Mouse (Mus musculus): ENCODE results near the gene Olfr958. TPM values are rescaled to one million over a fixed set of nuclear protein-coding genes. Genes with fewer than 3 reads are reported as not detected.

The Olfr958 gene
- polyA plus RNA-seq (2015; fragmentation: Nextera tagmentation; extraction: Ambion mirVana): not detected in 2 replicates

GRCm38 (mm10) chr9:39553946-39554345, at the start of gene Olfr958:
TSS of gene Olfr958 (minus strand) at chr9:39554054.
- Histone ChIP-seq H3K4me3 (no peak within 1 kb of the TSS), H3K27me3 (no peaks in the 10 kb centered on the region), H3K4me2 (no peak within 1 kb of the TSS), H3K36me3 (no peaks in the 10 kb centered on the region), H3K9me3 (no peaks in the 10 kb centered on the region), H3K4me1 (replicated peaks) (peaks cover 14% of the 10 kb centered on the region), H3K9ac (no peak within 1 kb of the TSS), H3K27ac (replicated peaks) (no peak within 1 kb of the TSS)
- ATAC-seq (ENCODE audit: low FRiP score, low read depth): no peak
- WGBS: 44% methylated on average over 2 of the region's 2 CpGs

GRCm38 (mm10) chr9:39603333-39603845, 49.5 kb upstream of the Olfr958 start:
- ATAC-seq (ENCODE audit: low FRiP score, low read depth): peak; percentile 73; the same call in 1 of the 2 replicates
- no peaks in the 10 kb centered on the region for H3K27me3 ChIP-seq
- peak overlapping the region; percentile 51 for H3K9ac ChIP-seq
- H3K4me3 ChIP-seq: peak overlapping the region; percentile 52
- peaks cover 23% of the 10 kb centered on the region for H3K4me1 ChIP-seq (replicated peaks)
- 1% methylated on average over 9 of the region's 9 CpGs for WGBS
- H3K36me3 ChIP-seq: peaks cover 1% of the 10 kb centered on the region; the same call in 1 of the 2 replicates
- H3K4me2 ChIP-seq: peak overlapping the region; percentile 93
- H3K9me3 ChIP-seq: no peaks in the 10 kb centered on the region
- peak overlapping the region; percentile 74 for H3K27ac ChIP-seq (replicated peaks)

- Histone ChIP-seq H3K36me3 (peaks cover 6% of the 10 kb centered on the region), H3K4me3 (peak overlapping the region; percentile 52), H3K9ac (peak overlapping the region; percentile 51), H3K27ac (replicated peaks) (peak overlapping the region; percentile 74), H3K4me1 (replicated peaks) (peaks cover 23% of the 10 kb centered on the region), H3K9me3 (no peaks in the 10 kb centered on the region), H3K4me2 (peak overlapping the region; percentile 93), H3K27me3 (no peaks in the 10 kb centered on the region)
- peak; percentile 95 for ATAC-seq (ENCODE audit: low FRiP score, low read depth)
- under 1% methylated on average over 19 of the region's 19 CpGs for WGBS
These were observed 48.9 kb upstream of the Olfr958 start for GRCm38 (mm10) chr9:39602536-39603332.

DNA sequence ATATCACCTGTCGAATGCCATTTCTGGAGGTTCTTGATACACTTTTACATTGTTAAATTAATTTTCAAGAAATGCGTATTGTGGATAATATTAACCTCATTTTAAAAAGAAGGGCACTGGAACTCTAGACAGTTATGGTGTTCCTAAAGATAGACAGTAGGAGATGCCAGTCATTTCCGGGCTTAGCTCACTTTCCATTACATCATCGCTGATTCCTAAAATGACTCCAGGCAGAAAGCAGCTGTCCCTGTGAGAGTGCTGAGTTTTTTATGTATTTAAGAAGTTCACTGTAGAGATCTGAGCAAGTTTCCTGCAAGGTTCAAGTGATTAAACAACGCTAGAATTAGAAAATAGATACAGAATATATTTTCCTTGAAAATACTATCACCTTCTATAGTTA, 23.2 kb upstream of the Olfr958 start:
- Histone ChIP-seq H3K27me3 (no peaks in the 10 kb centered on the region), H3K4me2 (no peak overlapping the region), H3K9me3 (no peaks in the 10 kb centered on the region), H3K4me3 (no peak overlapping the region), H3K4me1 (replicated peaks) (no peaks in the 10 kb centered on the region), H3K36me3 (no peaks in the 10 kb centered on the region), H3K9ac (no peak overlapping the region), H3K27ac (replicated peaks) (no peak overlapping the region)
- no peak for ATAC-seq (ENCODE audit: low FRiP score, low read depth)
- WGBS: 91% methylated on average over 5 of the region's 5 CpGs

GRCm38 (mm10) chr9:39575469-39575868, 21.6 kb upstream of the Olfr958 start, which contains the start of gene Olfr959:
TSS of gene Olfr959 (minus strand) at chr9:39575569.
- 86% methylated on average over 3 of the region's 3 CpGs for WGBS
- Histone ChIP-seq H3K4me3 (no peak within 1 kb of the TSS), H3K4me1 (replicated peaks) (no peaks in the 10 kb centered on the region), H3K9ac (no peak within 1 kb of the TSS), H3K9me3 (no peaks in the 10 kb centered on the region), H3K27ac (replicated peaks) (no peak within 1 kb of the TSS), H3K36me3 (no peaks in the 10 kb centered on the region), H3K4me2 (no peak within 1 kb of the TSS), H3K27me3 (no peaks in the 10 kb centered on the region)
- no peak for ATAC-seq (ENCODE audit: low FRiP score, low read depth)

DNA sequence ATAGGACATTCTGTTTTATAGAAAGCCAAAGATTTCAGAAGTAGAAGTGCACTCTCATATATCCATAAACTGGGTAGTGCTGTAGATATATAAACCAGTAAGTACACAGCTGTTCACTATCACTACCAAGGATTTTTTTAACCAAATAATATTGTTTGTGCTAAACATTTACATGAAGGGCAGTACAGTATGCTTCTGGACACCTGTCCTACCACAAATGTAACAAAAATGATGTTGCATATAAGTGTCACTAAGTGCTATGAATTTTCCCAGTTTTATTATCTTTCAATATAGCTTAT, 4.4 kb upstream of the Olfr958 start:
- Histone ChIP-seq H3K4me2 (no peak overlapping the region), H3K27ac (replicated peaks) (peak overlapping the region; percentile 85), H3K36me3 (no peaks in the 10 kb centered on the region), H3K27me3 (no peaks in the 10 kb centered on the region), H3K4me3 (no peak overlapping the region), H3K9ac (no peak overlapping the region), H3K9me3 (no peaks in the 10 kb centered on the region), H3K4me1 (replicated peaks) (peaks cover 14% of the 10 kb centered on the region)
- peak; percentile 44; the same call in 1 of the 2 replicates for ATAC-seq (ENCODE audit: low FRiP score, low read depth)

GRCm38 (mm10) chr9:39557529-39558348, 3.9 kb upstream of the Olfr958 start:
- Histone ChIP-seq H3K27ac (replicated peaks) (peak overlapping the region; percentile 85), H3K4me1 (replicated peaks) (peaks cover 14% of the 10 kb centered on the region), H3K36me3 (no peaks in the 10 kb centered on the region), H3K4me3 (no peak overlapping the region), H3K9ac (no peak overlapping the region), H3K9me3 (no peaks in the 10 kb centered on the region), H3K4me2 (peak overlapping the region; percentile 24; the same call in 1 of the 2 replicates), H3K27me3 (no peaks in the 10 kb centered on the region)
- 19% methylated on average over 3 of the region's 3 CpGs for WGBS
- ATAC-seq (ENCODE audit: low FRiP score, low read depth): peak; percentile 93

DNA sequence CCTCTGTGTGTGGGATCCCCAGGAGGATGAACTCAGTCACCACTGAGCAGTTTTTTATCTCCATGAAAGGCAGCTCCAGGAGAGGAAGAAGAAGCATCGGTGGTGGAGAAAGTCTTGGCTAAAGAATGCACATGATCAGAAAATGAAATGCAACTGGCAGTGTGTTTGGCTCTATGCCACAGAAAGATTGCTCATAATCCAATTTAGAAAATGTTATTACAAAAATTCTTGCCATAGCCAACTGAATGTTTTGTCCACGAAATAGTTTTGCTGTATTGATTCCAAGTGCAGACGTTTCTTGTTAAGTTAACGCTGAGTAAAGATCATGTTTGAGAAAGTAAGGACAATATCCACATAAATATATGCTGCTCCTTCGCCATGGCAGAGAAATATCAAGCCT, 3.0 kb downstream of the Olfr958 start:
- Histone ChIP-seq H3K4me3 (no peak overlapping the region), H3K27me3 (no peaks in the 10 kb centered on the region), H3K27ac (replicated peaks) (no peak overlapping the region), H3K9me3 (no peaks in the 10 kb centered on the region), H3K4me2 (no peak overlapping the region), H3K36me3 (no peaks in the 10 kb centered on the region), H3K9ac (no peak overlapping the region), H3K4me1 (replicated peaks) (no peaks in the 10 kb centered on the region)
- ATAC-seq (ENCODE audit: low FRiP score, low read depth): no peak
- WGBS: 72% methylated on average over 5 of the region's 5 CpGs

DNA sequence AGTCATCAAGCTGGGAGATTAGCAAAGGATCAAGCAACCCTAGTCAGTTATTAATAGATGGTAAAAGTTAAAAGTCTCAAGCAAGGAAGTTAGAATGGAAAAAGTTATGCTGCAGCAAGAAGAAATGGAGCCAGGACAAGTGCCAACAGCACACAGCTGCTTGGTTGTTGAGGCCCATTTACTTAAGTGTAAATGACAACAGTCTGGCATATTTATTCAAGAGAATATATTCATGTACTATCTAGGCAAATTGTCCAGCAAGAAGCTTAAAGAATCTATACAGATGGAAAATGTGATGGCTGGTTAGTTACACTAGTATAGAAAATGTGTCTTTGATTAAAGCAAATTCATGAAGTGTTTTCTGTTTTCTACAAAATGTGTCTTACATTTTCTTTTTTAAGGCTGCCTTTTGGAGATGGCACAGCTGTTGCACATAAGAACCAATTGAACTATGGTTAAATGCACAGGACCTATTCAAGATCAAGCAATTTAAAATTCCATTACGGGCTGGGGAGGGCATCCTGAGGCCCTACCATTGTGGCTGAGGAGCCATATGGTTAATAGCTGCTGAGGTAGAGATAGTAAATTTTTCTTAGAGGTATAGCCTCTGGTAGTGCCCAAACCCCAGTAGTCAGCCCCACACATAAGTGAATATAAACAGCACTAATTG, 30.1 kb downstream of the Olfr958 start:
- Histone ChIP-seq H3K4me2 (no peak overlapping the region), H3K4me3 (no peak overlapping the region), H3K9me3 (no peaks in the 10 kb centered on the region), H3K27ac (replicated peaks) (no peak overlapping the region), H3K36me3 (no peaks in the 10 kb centered on the region), H3K27me3 (no peaks in the 10 kb centered on the region), H3K4me1 (replicated peaks) (no peaks in the 10 kb centered on the region), H3K9ac (no peak overlapping the region)
- 70% methylated on average over 1 of the region's 1 CpGs for WGBS
- no peak for ATAC-seq (ENCODE audit: low FRiP score, low read depth)

GRCm38 (mm10) chr9:39518595-39518994, 35.3 kb downstream of the Olfr958 start:
- Histone ChIP-seq H3K9me3 (no peaks in the 10 kb centered on the region), H3K27ac (replicated peaks) (no peak overlapping the region), H3K36me3 (no peaks in the 10 kb centered on the region), H3K9ac (no peak overlapping the region), H3K4me3 (no peak overlapping the region), H3K27me3 (no peaks in the 10 kb centered on the region), H3K4me1 (replicated peaks) (no peaks in the 10 kb centered on the region), H3K4me2 (no peak overlapping the region)
- ATAC-seq (ENCODE audit: low FRiP score, low read depth): no peak

GRCm38 (mm10) chr9:39515531-39515930, 38.3 kb downstream of the Olfr958 start, which contains the start of gene Olfr957:
TSS of gene Olfr957 (minus strand) at chr9:39515809.
- WGBS: 76% methylated on average over 3 of the region's 3 CpGs
- ATAC-seq (ENCODE audit: low FRiP score, low read depth): no peak
- Histone ChIP-seq H3K36me3 (no peaks in the 10 kb centered on the region), H3K4me2 (no peak within 1 kb of the TSS), H3K4me3 (no peak within 1 kb of the TSS), H3K4me1 (replicated peaks) (no peaks in the 10 kb centered on the region), H3K9me3 (no peaks in the 10 kb centered on the region), H3K27ac (replicated peaks) (no peak within 1 kb of the TSS), H3K27me3 (no peaks in the 10 kb centered on the region), H3K9ac (no peak within 1 kb of the TSS)

- no peaks in the 10 kb centered on the region for H3K4me1 ChIP-seq (replicated peaks)
- H3K4me3 ChIP-seq: no peak overlapping the region
- H3K36me3 ChIP-seq: no peaks in the 10 kb centered on the region
- H3K27ac ChIP-seq (replicated peaks): no peak overlapping the region
- no peak overlapping the region for H3K4me2 ChIP-seq
- H3K9ac ChIP-seq: no peak overlapping the region
- H3K9me3 ChIP-seq: no peaks in the 10 kb centered on the region
- H3K27me3 ChIP-seq: no peaks in the 10 kb centered on the region
- 81% methylated on average over 9 of the region's 9 CpGs for WGBS
- ATAC-seq (ENCODE audit: low FRiP score, low read depth): no peak
These were observed 44.4 kb downstream of the Olfr958 start for GRCm38 (mm10) chr9:39509412-39509811.

Measured in hindbrain, embryonic 15.5 days (tissue).